21 mouse cellular contexts compared by ENCODE assay signal in genomic region chr1:178635470-178635869, GRCm38 (mm10).
DNase-seq lines count a peak whose midpoint lies in the region; ATAC-seq and TF ChIP-seq lines count a peak whose summit lies in the region.
"Had no signal": no experiment of that assay in that cellular context is flagged by ENCODE, and none has a peak within 500 bp of the region (broad histone marks: within the 10 kb centered on the region; RNA-seq: fewer than 3 reads in every experiment).

No protein-coding gene starts in this region.

- no peak overlapping the region for H3K4me2 ChIP-seq in midbrain, embryonic 13.5 days (replicated peaks)
- H3K4me2 ChIP-seq in midbrain, embryonic 15.5 days = no peak overlapping the region
- H3K4me2 ChIP-seq: embryonic facial prominence, embryonic 15.5 days had no signal

- H3K4me1 ChIP-seq in midbrain, embryonic 13.5 days (replicated peaks) = peaks cover 30% of the 10 kb centered on the region
- peaks cover 21% of the 10 kb centered on the region for H3K4me1 ChIP-seq in midbrain, embryonic 15.5 days
- peaks cover 19 to 26% of the 10 kb centered on the region in 2 experiments for H3K4me1 ChIP-seq in MEL (ENCODE audit: control insufficient read depth in 1 of 2, insufficient read depth in 2 of 2, low read length in 2 of 2)

- no peaks in the 10 kb centered on the region for H3K79me2 ChIP-seq in MEL (ENCODE audit: control insufficient read depth, insufficient read depth, low read length, poor library complexity)

- no peak for TF ChIP-seq CTCF in MEL (IDR thresholded peaks at IDR 0.05 in 2 of 3, conservative IDR thresholded peaks at IDR 0.05 in 1 of 3; ENCODE audit: control insufficient read depth in 1 of 3, insufficient read depth in 1 of 3, low read depth in 2 of 3, low read length in 3 of 3, poor library complexity in 1 of 3, severe bottlenecking in 1 of 3)
- no peak for TF ChIP-seq CTCF in brain, embryonic 14.5 days (IDR thresholded peaks at IDR 0.05; ENCODE audit: borderline replicate concordance, extremely low read depth, insufficient read depth, insufficient read length)

- no peak for TF ChIP-seq POLR2A in MEL (IDR thresholded peaks at IDR 0.05; ENCODE audit: control insufficient read depth in 1 of 2, insufficient read depth in 1 of 2, low read depth in 1 of 2, low read length in 2 of 2, poor library complexity in 1 of 2)
- TF ChIP-seq POLR2A in brain, embryonic 14.5 days (IDR thresholded peaks at IDR 0.05; ENCODE audit: borderline replicate concordance, extremely low read depth, insufficient read depth, insufficient read length, poor library complexity, severe bottlenecking) = no peak

- H3K9me3 ChIP-seq in midbrain, embryonic 13.5 days = no peaks in the 10 kb centered on the region
- no peaks in the 10 kb centered on the region for H3K9me3 ChIP-seq in midbrain, embryonic 15.5 days
- H3K9me3 ChIP-seq in MEL (replicated peaks; ENCODE audit: insufficient read depth, low read length) = no peaks in the 10 kb centered on the region
- H3K9me3 ChIP-seq: embryonic facial prominence, embryonic 15.5 days; forebrain, embryonic 10.5 days; heart, embryonic 10.5 days had no signal

- TF ChIP-seq EP300 in MEL (IDR thresholded peaks at IDR 0.05; ENCODE audit: low read depth in 1 of 2, low read length in 2 of 2) = peak in 1 of 2 experiments; percentile 68; a peak in 2 of 4 replicates

- no peaks in the 10 kb centered on the region for H3K27me3 ChIP-seq in midbrain, embryonic 13.5 days
- H3K27me3 ChIP-seq in midbrain, embryonic 15.5 days (replicated peaks) = no peaks in the 10 kb centered on the region
- H3K27me3 ChIP-seq in MEL (ENCODE audit: control insufficient read depth in 1 of 2, insufficient read depth in 2 of 2, low read length in 2 of 2) = no peaks in the 10 kb centered on the region
- H3K27me3 ChIP-seq: embryonic facial prominence, embryonic 15.5 days had no signal

- H3K27ac ChIP-seq in midbrain, embryonic 13.5 days = peak overlapping the region; percentile 57; the same call in 1 of the 2 replicates
- H3K27ac ChIP-seq in midbrain, embryonic 15.5 days = no peak overlapping the region
- no peak overlapping the region for H3K27ac ChIP-seq in MEL (ENCODE audit: control insufficient read depth, low read depth, low read length)
- H3K27ac ChIP-seq: embryonic facial prominence, embryonic 15.5 days; forebrain, embryonic 10.5 days had no signal

- TF ChIP-seq RAD21 in MEL (IDR thresholded peaks at IDR 0.05; ENCODE audit: low read depth, low read length) = no peak

- H3K36me3 ChIP-seq in midbrain, embryonic 13.5 days = no peaks in the 10 kb centered on the region
- no peaks in the 10 kb centered on the region for H3K36me3 ChIP-seq in midbrain, embryonic 15.5 days (replicated peaks)
- peaks cover 0 to 19% of the 10 kb centered on the region in 2 experiments; a peak in 2 of 4 replicates for H3K36me3 ChIP-seq in MEL (ENCODE audit: control insufficient read depth in 1 of 2, insufficient read depth in 2 of 2, low read length in 2 of 2)
- H3K36me3 ChIP-seq: embryonic facial prominence, embryonic 15.5 days; forebrain, embryonic 10.5 days; heart, embryonic 10.5 days had no signal

- no peak overlapping the region for H3K9ac ChIP-seq in midbrain, embryonic 13.5 days (replicated peaks)
- H3K9ac ChIP-seq in midbrain, embryonic 15.5 days = no peak overlapping the region
- H3K9ac ChIP-seq in MEL (ENCODE audit: control insufficient read depth, low read depth, low read length, poor library complexity, severe bottlenecking) = no peak overlapping the region
- H3K9ac ChIP-seq: embryonic facial prominence, embryonic 15.5 days had no signal

- no peak for ATAC-seq in midbrain, embryonic 13.5 days
- no peak for ATAC-seq in midbrain, embryonic 15.5 days (replicated peaks)
- ATAC-seq in megakaryocyte progenitor cell, adult 5-6 weeks (replicated peaks; ENCODE audit: poor library complexity) = 0 out of 2 replicates have a peak, but pooled peaks have one; percentile 18
- ATAC-seq: inflammation-experienced regulatory T-cells, adult 6 months had no signal

- DNase-seq in MEL (ENCODE audit: low read depth, low spot score) = no peak
- peak; percentile 29 for DNase-seq in brain, embryonic 14.5 days (ENCODE audit: low read depth)
- DNase-seq in spleen, adult 12 weeks (ENCODE audit: low spot score) = no peak
- DNase-seq in lung, postnatal 36 days = no peak
- DNase-seq: adrenal gland, adult 8-10 months; adrenal gland, postnatal 36 days; cerebellum, adult 11 months; cerebellum, adult 8-10 months; embryo, embryonic 11 days; gastrocnemius, postnatal 36 days; heart, adult 18-20 months; heart, postnatal 10 days; heart, postnatal 4 days had no signal

- 66% methylated on average over 4 of the region's 4 CpGs for WGBS in midbrain, embryonic 13.5 days
- WGBS in midbrain, embryonic 15.5 days = 57% methylated on average over 4 of the region's 4 CpGs

- H3K4me3 ChIP-seq in midbrain, embryonic 13.5 days (replicated peaks) = no peak overlapping the region
- no peak overlapping the region for H3K4me3 ChIP-seq in midbrain, embryonic 15.5 days
- H3K4me3 ChIP-seq in MEL (ENCODE audit: control insufficient read depth in 1 of 2, insufficient read depth in 1 of 2, low read depth in 2 of 2, low read length in 2 of 2) = no peak overlapping the region
- H3K4me3 ChIP-seq: embryonic facial prominence, embryonic 15.5 days; erythroblast, embryonic 14.5 days; forebrain, embryonic 10.5 days; heart, embryonic 10.5 days had no signal

TF ChIP-seq in MEL, 35 proteins besides CTCF, POLR2A, EP300 and RAD21:
- TF ChIP-seq TCF12 (IDR thresholded peaks at IDR 0.05; ENCODE audit: low read depth, low read length) (peak; percentile 73), ZNF384 (IDR thresholded peaks at IDR 0.05; ENCODE audit: low read depth, low read length) (peak; percentile 52), ETS1 (IDR thresholded peaks at IDR 0.05; ENCODE audit: low read depth, low read length) (peak; percentile 68), NELFE (IDR thresholded peaks at IDR 0.05; ENCODE audit: low read depth, low read length) (no peak), BHLHE40 (IDR thresholded peaks at IDR 0.05; ENCODE audit: borderline replicate concordance, low read depth, low read length) (no peak), RCOR1 (IDR thresholded peaks at IDR 0.05; ENCODE audit: low read depth, low read length) (peak; percentile 74)
